Mouse (Mus musculus) frontal cortex, postnatal 25 days (tissue): ENCODE measurements around the gene Armh3.

Source experiments
- DNase-seq, 2 experiments: peaks; one replicate each; pipeline ENCODE4 v3.0.0; 2022; ENCODE audit warnings: low spot score in 2 of 2

Gene Armh3

DNA sequence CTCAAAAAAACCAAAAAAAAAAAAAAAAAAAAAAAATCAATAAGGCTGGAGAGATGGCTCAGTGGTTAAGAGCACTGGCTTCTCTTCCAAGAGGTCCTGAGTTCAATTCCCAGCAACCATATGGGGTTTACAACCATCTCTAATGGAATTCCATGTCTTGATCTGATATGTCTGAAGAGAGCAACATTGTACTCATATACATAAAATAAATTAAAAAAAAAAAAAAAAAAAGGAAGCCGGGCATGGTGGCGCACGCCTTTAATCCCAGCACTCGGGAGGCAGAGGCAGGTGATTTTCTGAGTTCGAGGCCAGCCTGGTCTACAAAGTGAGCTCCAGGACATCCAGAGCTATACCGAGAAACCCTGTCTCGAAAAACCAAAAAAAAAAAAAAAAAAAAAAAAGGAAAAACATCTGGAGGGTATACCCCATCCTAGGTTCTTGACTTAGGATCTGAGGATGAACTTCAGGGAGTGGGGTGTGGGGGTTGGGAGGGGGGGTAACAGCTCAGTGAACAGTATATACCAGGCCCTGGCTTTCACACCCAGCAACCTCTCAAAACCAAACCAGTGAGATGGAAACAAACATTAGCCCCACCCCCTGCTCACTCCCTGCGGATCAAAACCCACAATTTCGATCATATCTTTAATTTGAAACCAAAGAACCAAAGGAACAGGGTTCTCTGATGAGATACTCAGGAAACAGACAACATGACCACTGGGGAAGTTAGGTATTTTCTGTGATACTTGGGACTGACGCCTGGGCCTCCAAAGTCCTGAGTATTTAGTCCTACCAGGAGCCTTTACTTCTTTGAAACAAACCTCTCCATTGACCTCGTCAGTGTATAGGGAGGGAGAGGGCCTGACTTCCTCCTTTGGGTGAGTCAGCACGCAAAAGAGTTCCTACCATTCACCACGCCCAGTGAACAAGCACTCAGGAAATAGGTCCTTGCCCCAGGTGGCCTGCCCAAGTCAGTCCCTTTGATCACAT lies 208.1 kb downstream of the Armh3 start:
- DNase-seq: no peak

- no peak for DNase-seq
These were observed 208.9 kb downstream of the Armh3 start for GRCm38 (mm10) chr19:45789365-45789764.

- DNase-seq: no peak
These were observed 210.0 kb downstream of the Armh3 start for GRCm38 (mm10) chr19:45788337-45788736.

DNA sequence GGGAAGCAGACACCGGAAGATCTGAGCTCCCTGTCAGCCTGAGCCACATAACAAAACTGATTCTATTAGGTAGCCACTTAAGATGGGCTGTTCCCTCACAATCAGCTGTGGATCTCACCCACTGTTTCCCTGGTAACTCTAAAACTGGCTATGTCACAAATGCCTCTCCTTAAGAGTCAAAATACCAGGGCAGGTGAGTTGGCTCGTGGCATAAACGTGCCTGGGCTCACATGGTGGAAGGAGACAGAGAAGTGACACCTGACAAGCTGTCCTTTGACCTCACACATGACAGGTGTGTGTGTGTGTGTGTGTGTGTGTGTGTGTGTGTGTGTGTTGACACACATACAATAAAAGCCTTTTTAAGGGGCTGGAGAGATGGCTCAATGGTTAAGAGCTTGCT lies 210.8 kb downstream of the Armh3 start:
- no peak for DNase-seq

DNA sequence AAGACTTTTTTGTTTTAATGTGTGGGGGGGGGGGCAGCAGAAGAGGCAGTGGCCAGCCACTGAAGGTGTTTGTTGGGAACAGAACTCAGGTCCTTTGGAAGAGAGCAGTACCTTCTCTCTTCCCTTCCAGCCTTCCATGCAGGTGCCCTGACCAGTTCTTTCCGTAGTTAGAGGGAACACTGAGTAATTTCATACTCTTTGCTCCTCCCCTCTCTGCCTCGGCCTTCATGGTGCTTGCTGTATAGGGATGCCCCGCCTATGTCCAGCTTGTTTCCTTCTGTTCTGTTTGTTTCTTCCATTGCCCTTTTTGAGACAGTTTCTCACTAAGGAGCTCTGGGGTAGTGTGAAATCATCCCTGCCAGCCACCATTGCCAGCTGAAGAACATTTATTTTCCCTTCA lies 212.8 kb downstream of the Armh3 start:
- no peak for DNase-seq

DNA sequence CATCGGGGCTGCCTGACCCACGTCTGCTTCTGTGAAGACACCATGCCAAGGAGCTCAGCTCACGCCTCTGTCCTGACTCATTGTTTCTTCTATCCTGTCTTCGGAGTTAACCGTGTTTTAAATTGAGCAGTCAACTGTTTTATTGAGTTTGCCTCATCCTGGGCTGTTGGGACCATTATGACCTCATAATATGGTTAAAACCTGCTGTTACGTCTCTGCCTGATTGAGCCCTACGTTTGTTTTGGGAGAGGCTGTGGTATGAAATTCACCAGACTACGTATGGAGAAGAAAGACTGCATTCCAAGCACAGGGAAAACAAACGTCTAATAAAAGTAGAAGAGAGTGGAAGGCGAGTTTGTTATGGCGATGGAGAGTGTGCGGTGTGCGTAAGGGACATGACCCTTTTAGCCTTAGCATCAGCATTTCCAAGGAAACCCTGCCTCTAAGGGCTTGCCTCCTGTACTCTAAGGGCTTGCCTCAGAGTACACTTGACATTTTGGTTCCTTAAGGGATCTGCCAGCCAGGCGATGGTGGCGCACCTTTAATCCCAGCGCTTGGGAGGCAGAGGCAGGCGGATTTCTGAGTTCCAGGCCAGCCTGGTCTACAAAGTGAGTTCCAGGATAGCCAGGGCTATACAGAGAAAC lies 214.2 kb downstream of the Armh3 start:
- DNase-seq: no peak

DNA sequence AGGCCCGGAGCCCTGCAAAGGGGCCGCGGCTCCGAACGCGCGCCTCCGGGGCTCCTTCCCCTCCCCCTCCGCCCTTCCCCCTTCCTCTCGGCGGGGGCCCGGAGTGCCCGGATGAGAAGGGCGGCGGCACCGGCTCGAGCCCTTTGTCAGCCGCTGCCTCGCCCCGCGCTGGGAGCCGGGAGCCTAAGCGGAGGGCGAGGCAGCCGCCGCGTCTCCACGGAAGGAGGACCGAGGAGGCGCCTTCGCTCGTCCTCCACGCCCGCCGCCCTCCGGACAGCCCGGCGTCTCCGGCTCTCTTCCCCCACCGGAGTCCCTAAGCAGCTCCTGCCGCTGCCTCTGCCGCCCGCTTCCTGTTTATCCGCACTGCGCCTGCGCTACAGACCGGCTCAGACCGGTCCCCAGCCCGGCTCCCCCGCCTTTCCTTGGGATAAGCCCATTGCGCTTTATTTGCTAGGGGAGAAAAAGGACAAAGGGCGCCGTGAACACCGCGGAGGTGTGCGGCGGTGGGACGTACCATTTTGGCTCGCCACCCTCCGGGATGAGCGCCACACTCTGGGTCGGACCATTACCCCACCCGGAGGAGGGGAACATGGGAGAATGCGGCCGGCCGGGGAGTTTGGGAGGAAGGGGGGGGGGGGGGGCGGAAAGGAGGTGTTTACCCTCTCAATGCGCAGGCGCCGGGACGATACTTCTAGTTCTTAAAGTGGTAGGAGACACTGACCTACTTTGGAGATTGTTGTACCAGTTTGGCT lies 214.9 kb downstream of the Armh3 start, which contains the start of gene Mgea5:
Gene Mgea5, minus strand, starts transcription at position 657 of the 752 bp plus-strand sequence.
- DNase-seq: peak; percentile 92 to 97

GRCm38 (mm10) chr19:45782315-45783001 lies 215.8 kb downstream of the Armh3 start:
- DNase-seq: peak; percentile 37 to 52

- no peak for DNase-seq
These were observed 216.6 kb downstream of the Armh3 start for GRCm38 (mm10) chr19:45781676-45782075.

- DNase-seq: no peak
These were observed 217.9 kb downstream of the Armh3 start for GRCm38 (mm10) chr19:45780350-45780915.

- DNase-seq: no peak
These were observed 222.8 kb downstream of the Armh3 start for GRCm38 (mm10) chr19:45775486-45775885.

- DNase-seq: no peak
These were observed 226.8 kb downstream of the Armh3 start for GRCm38 (mm10) chr19:45771501-45771900.
